Mouse (Mus musculus) forebrain, embryonic 11.5 days (tissue): Measurements from ENCODE around the gene Vamp1. TPM values are rescaled to one million over a fixed set of nuclear protein-coding genes. Genes with fewer than 3 reads are reported as not detected.

ENCODE experiments used
- ATAC-seq: fragments of 200-750 bp; cut with Nextera tagmentation; replicated peaks from 2 replicates; pipeline ENCODE4 v1.8.0; 2017; ENCODE audit warnings: moderate TSS enrichment; ENCODE audit not compliant: low FRiP score
- DNase-seq: peaks from one replicate; pipeline ENCODE4 v3.0.0-alpha.2; 2017; ENCODE audit warnings: low spot score
- H3K27ac ChIP-seq: fragments of 300-500 bp; sonication (generic); 2 replicates; pipeline ENCODE4 v1.5.1; 2014; ENCODE audit warnings: low read depth, low read length
- H3K27me3 ChIP-seq: fragments of 300-500 bp; sonication (generic); 2 replicates; pipeline ENCODE4 v1.6.1; 2014; ENCODE audit warnings: mild to moderate bottlenecking, low read length, mixed read lengths; ENCODE audit not compliant: control insufficient read depth, insufficient read depth
- H3K36me3 ChIP-seq: fragments of 300-500 bp; sonication (generic); 2 replicates; pipeline ENCODE4 v1.6.1; 2014; ENCODE audit warnings: mild to moderate bottlenecking, low read length, moderate library complexity, mixed read lengths; ENCODE audit not compliant: control insufficient read depth, insufficient read depth
- H3K4me1 ChIP-seq: fragments of 300-500 bp; sonication (generic); replicated peaks from 2 replicates; pipeline ENCODE4 v1.6.1; 2014; ENCODE audit warnings: low read length, mixed read lengths; ENCODE audit not compliant: control insufficient read depth, insufficient read depth
- H3K4me2 ChIP-seq: fragments of 300-500 bp; sonication (generic); 2 replicates; pipeline ENCODE4 v1.6.1; 2014; ENCODE audit warnings: low read depth, mild to moderate bottlenecking, low read length, moderate library complexity, mixed read lengths; ENCODE audit not compliant: severe bottlenecking
- H3K4me3 ChIP-seq: fragments of 300-500 bp; sonication (generic); 2 replicates; pipeline ENCODE4 v1.5.1; 2014; ENCODE audit warnings: low read depth, low read length
- H3K9ac ChIP-seq: fragments of 300-500 bp; sonication (generic); 2 replicates; pipeline ENCODE4 v1.6.1; 2014; ENCODE audit warnings: low read length
- H3K9me3 ChIP-seq: fragments of 300-500 bp; sonication (generic); 2 replicates; pipeline ENCODE4 v1.6.1; 2016; ENCODE audit warnings: low read length, mixed read lengths; ENCODE audit not compliant: control insufficient read depth
- WGBS: fragments of 180-500 bp; shearing (Covaris S2); extraction: QIAGEN DNeasy Blood & Tissue Kit; methylation state at CpG from one replicate; pipeline ENCODE4 v1.1.7; 2014; 5-methylcytosine and 5-hydroxymethylcytosine counted together
- polyA plus RNA-seq: library from polyadenylated mRNA; unstranded; fragments of >200 nt; fragmentation: Nextera tagmentation; extraction: Ambion mirVana; gene quantifications from 2 replicates; pipeline ENCODE4 v1.2.1, GENCODE M21; 2014

The Vamp1 gene
- polyA plus RNA-seq, 1 experiment from 2014 or later = 2.1 TPM

- Histone ChIP-seq H3K36me3 (no peaks in the 10 kb centered on the region), H3K27ac (no peak overlapping the region), H3K4me3 (no peak overlapping the region), H3K4me1 (no peaks in the 10 kb centered on the region), H3K27me3 (no peaks in the 10 kb centered on the region), H3K9ac (no peak overlapping the region), H3K9me3 (no peaks in the 10 kb centered on the region), H3K4me2 (no peak overlapping the region)
- ATAC-seq (no peak), DNase-seq (no peak)
- WGBS = 87% methylated on average over 8 of the region's 8 CpGs
Observed at GRCm38 (mm10) chr6:125241566-125241965, 26.2 kb downstream of the Vamp1 start.

DNA sequence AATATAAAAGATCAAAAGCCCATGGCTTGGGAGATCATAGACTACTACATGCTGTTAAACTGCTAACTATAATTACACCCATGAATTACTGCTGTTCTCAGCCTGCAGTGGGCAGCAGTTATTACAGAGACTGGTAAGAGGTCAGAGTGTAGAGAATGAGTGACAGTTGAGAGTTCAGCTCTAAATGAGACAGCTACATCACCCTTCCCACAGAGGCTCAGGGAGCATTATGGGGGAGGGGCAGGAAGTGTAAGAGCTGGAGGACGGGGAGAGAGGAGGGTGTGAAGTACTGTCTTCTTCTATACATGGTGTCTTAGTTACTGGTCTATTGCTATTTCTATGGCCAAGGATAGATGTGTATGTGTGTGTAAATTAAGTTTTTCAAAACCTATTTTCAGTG is 29.2 kb downstream of the Vamp1 start:
- H3K27ac ChIP-seq = no peak overlapping the region
- WGBS = 47% methylated on average over 1 of the region's 1 CpGs

DNA sequence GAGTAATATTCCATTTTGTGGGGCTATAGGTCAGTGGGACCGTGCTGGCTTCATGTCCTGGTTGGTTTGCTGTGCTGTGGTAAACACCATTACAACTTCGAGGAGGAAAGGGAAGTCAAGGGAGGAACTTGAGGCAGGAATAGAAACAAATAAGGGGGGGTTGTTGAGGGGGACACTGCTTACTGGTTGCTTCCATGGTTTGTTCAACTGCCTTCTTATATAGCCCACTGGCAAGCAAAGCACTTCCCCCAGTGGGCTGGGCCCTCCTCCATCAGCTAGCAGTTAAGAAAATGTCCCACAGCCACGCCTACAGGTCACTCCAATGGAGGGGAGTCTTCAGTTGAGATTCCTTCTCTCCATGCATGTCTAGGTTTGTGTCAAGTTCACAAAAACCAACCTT is 36.9 kb downstream of the Vamp1 start:
- Histone ChIP-seq H3K27ac (no peak overlapping the region), H3K9ac (no peak overlapping the region), H3K36me3 (no peaks in the 10 kb centered on the region), H3K27me3 (no peaks in the 10 kb centered on the region), H3K9me3 (no peaks in the 10 kb centered on the region), H3K4me3 (no peak overlapping the region), H3K4me2 (no peak overlapping the region), H3K4me1 (no peaks in the 10 kb centered on the region)
- no peak for DNase-seq
- no peak for ATAC-seq
- 75% methylated on average over 3 of the region's 3 CpGs for WGBS

More for the DNA sequence above, 29.2 kb downstream of the Vamp1 start:
- no peak for DNase-seq
- no peak overlapping the region for H3K4me3 ChIP-seq
- no peak overlapping the region for H3K9ac ChIP-seq
- no peaks in the 10 kb centered on the region for H3K9me3 ChIP-seq
- no peak overlapping the region for H3K4me2 ChIP-seq
- H3K36me3 ChIP-seq = no peaks in the 10 kb centered on the region
- H3K27me3 ChIP-seq = no peaks in the 10 kb centered on the region
- no peaks in the 10 kb centered on the region for H3K4me1 ChIP-seq
- no peak for ATAC-seq

- WGBS = 92% methylated on average over 8 of the region's 8 CpGs
- no peak for ATAC-seq
- no peaks in the 10 kb centered on the region for H3K9me3 ChIP-seq
Observed at GRCm38 (mm10) chr6:125252711-125253110, 37.4 kb downstream of the Vamp1 start.

DNA sequence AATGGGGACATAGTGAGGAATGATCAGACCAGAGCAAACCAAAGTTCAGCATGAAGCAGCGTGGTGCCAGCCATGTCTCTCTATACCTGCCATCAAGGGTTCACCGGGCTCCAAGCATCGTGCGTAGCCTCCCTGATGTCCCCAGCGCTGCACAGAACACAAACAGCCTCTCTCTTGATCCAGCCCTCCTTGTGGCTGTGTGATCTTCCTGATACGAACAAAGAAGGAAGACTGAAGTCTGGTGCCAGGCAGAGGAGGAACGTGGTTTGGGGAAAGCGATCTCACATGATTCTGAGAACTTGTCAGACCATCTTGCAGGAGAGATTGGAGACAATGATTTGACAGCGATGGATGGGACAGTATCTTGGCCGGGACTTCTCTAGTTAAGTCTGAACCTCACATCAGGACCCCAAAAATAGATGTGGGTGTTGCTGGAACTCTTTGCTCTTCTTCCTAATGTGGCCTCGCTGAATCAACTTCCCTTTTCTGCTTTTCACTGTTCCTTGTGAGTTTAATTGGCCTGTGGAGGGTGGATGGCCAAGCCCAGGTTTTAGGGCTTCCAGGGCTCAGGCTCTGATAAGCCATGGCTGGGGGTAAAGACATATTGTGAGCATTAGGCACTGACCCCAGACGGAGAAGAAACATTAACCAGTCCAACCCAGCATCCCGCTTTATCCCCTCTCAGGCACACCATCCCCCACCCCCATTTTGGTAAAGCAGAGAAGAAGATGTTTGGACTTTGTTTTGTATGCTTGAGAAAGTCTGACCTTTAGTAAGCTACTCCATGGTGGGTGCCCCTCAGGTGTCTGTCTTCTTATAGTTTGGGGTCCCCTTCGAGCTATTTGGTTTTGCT is 38.7 kb downstream of the Vamp1 start:
- Histone ChIP-seq H3K9ac (no peak overlapping the region), H3K4me3 (no peak overlapping the region), H3K4me2 (no peak overlapping the region), H3K36me3 (no peaks in the 10 kb centered on the region), H3K27ac (no peak overlapping the region), H3K9me3 (no peaks in the 10 kb centered on the region), H3K4me1 (no peaks in the 10 kb centered on the region), H3K27me3 (no peaks in the 10 kb centered on the region)
- DNase-seq = no peak
- no peak for ATAC-seq
- WGBS = 78% methylated on average over 14 of the region's 14 CpGs

More at GRCm38 (mm10) chr6:125252711-125253110, 37.4 kb downstream of the Vamp1 start:
- Histone ChIP-seq H3K27me3 (no peaks in the 10 kb centered on the region), H3K4me2 (no peak overlapping the region), H3K9ac (no peak overlapping the region), H3K4me3 (no peak overlapping the region), H3K4me1 (no peaks in the 10 kb centered on the region), H3K27ac (no peak overlapping the region), H3K36me3 (no peaks in the 10 kb centered on the region)
- DNase-seq = no peak

- 89% methylated on average over 7 of the region's 7 CpGs for WGBS
- DNase-seq (no peak), ATAC-seq (no peak)
- no peaks in the 10 kb centered on the region for H3K36me3 ChIP-seq
- H3K27me3 ChIP-seq = no peaks in the 10 kb centered on the region
- no peak overlapping the region for H3K4me2 ChIP-seq
- no peak overlapping the region for H3K9ac ChIP-seq
- H3K4me1 ChIP-seq = no peaks in the 10 kb centered on the region
- H3K9me3 ChIP-seq = no peaks in the 10 kb centered on the region
- H3K27ac ChIP-seq = no peak overlapping the region
- H3K4me3 ChIP-seq = no peak overlapping the region
Observed at GRCm38 (mm10) chr6:125255516-125256044, 40.2 kb downstream of the Vamp1 start.

- Histone ChIP-seq H3K36me3 (no peaks in the 10 kb centered on the region), H3K4me2 (no peak overlapping the region), H3K27ac (no peak overlapping the region), H3K9me3 (no peaks in the 10 kb centered on the region), H3K27me3 (no peaks in the 10 kb centered on the region), H3K4me1 (no peaks in the 10 kb centered on the region), H3K4me3 (no peak overlapping the region), H3K9ac (no peak overlapping the region)
- ATAC-seq (no peak), DNase-seq (no peak)
- whole genome bisulfite sequencing = 84% methylated on average over 8 of the region's 8 CpGs
Observed at GRCm38 (mm10) chr6:125256222-125256966, 41.0 kb downstream of the Vamp1 start.

DNA sequence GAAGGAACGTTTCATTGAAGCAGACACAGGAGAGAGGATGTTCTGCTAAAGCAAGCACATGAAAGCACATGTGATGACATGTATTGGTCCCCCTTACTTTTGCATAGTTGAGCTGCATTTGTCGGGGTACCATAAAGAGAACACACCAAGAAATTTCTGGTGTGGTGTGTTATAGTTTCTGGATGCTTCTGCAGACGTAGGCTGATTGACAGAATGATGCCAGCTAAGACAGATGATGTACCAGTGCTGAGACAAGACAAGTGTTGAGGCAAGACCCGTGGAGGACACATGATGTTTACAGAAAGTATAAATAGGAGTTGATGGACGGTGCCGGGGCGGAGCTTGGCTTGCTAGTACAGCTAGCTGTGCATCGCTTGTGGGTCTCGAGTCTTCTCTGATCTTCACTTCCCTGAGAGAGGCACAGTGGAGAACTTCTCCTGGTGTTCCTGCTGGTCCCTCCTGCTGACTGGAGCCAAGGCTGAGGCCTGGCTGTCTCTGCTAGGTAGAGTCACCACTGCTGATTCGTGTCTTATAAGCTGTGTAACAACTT is 44.7 kb downstream of the Vamp1 start:
- DNase-seq = no peak
- Histone ChIP-seq H3K9ac (no peak overlapping the region), H3K36me3 (no peaks in the 10 kb centered on the region), H3K4me2 (no peak overlapping the region), H3K27ac (no peak overlapping the region), H3K27me3 (no peaks in the 10 kb centered on the region), H3K4me1 (no peaks in the 10 kb centered on the region), H3K9me3 (no peaks in the 10 kb centered on the region), H3K4me3 (no peak overlapping the region)
- no peak for ATAC-seq
- 85% methylated on average over 10 of the region's 10 CpGs for WGBS
